Mouse (Mus musculus): ENCODE data around the gene Arhgap32. TPM values are rescaled to one million over a fixed set of nuclear protein-coding genes. Genes with fewer than 3 reads are reported as not detected.

Arhgap32 gene
- total and polyA plus RNA-seq, 3 experiments: 0.38 to 0.41 TPM; not detected in 1

- H3K36me3 ChIP-seq (replicated peaks in 1 of 2; ENCODE audit: control insufficient read depth in 1 of 2, insufficient read depth in 1 of 2, low read length in 1 of 2): no peaks in the 10 kb centered on the region
- in situ Hi-C loops (cut with MboI; ENCODE audit: low pct_ligation_motif_present, low pct_unique_long_range_greater_than_20kb, low sequenced_read_pairs): no loop called here
- no peak overlapping the region for H3K4me2 ChIP-seq (ENCODE audit: insufficient read depth, low read depth, poor library complexity, severe bottlenecking)
- H3K27ac ChIP-seq (ENCODE audit: insufficient read depth, low read depth): no peak overlapping the region
- no peaks in the 10 kb centered on the region for H3K27me3 ChIP-seq (replicated peaks)
- DNase-seq (ENCODE audit: extremely low read depth): no peak
- dilution Hi-C loops (cut with MboI; ENCODE audit: extremely low pct_ligation_motif_present, extremely low pct_unique_long_range_greater_than_20kb, low sequenced_read_pairs): no loop called here
- peaks cover 0 to 6% of the 10 kb centered on the region in 2 experiments; a peak in 1 of 4 replicates for H3K4me1 ChIP-seq (ENCODE audit: control insufficient read depth in 1 of 2, insufficient read depth in 2 of 2)
- no peak overlapping the region for H3K9ac ChIP-seq (ENCODE audit: insufficient read depth, low read depth)
- no peaks in the 10 kb centered on the region for H3K79me2 ChIP-seq (replicated peaks; ENCODE audit: control insufficient read depth, extremely low read depth, insufficient read depth, poor library complexity, severe bottlenecking)
- H3K4me3 ChIP-seq (replicated peaks in 1 of 3; ENCODE audit: low read depth in 2 of 3, low read length in 2 of 3, poor library complexity in 1 of 3): no peak overlapping the region
- H3K9me3 ChIP-seq (replicated peaks; ENCODE audit: low read length): no peaks in the 10 kb centered on the region
- TF ChIP-seq ETS1 (conservative IDR thresholded peaks at IDR 0.05; ENCODE audit: low read depth, low read length) (no peak), SMC3 (IDR thresholded peaks at IDR 0.05; ENCODE audit: low read depth, low read length) (no peak), CTCF (conservative IDR thresholded peaks at IDR 0.05 in 1 of 2, IDR thresholded peaks at IDR 0.05 in 1 of 2; ENCODE audit: low read depth in 2 of 2, low read length in 2 of 2) (no peak), ZKSCAN1 (IDR thresholded peaks at IDR 0.05; ENCODE audit: borderline replicate concordance, low read depth, low read length) (no peak), JUN (IDR thresholded peaks at IDR 0.05; ENCODE audit: insufficient read depth, low read depth, low read length) (no peak), NELFE (IDR thresholded peaks at IDR 0.05; ENCODE audit: low read depth, low read length) (no peak), ELF1 (IDR thresholded peaks at IDR 0.05; ENCODE audit: low read depth, low read length) (no peak), GABPA (IDR thresholded peaks at IDR 0.05; ENCODE audit: insufficient replicate concordance, low read depth, low read length) (no peak), MAFK (IDR thresholded peaks at IDR 0.05; ENCODE audit: insufficient replicate concordance, low read length) (no peak), BHLHE40 (IDR thresholded peaks at IDR 0.05; ENCODE audit: low read depth, low read length) (no peak), RCOR1 (conservative IDR thresholded peaks at IDR 0.05; ENCODE audit: low read depth, low read length) (no peak), ZC3H11A (IDR thresholded peaks at IDR 0.05; ENCODE audit: low read depth, low read length) (no peak), MXI1 (IDR thresholded peaks at IDR 0.05; ENCODE audit: low read depth, low read length) (no peak), MAX (IDR thresholded peaks at IDR 0.05; ENCODE audit: low read length) (no peak), USF1 (IDR thresholded peaks at IDR 0.05; ENCODE audit: low read depth, low read length) (no peak), TCF12 (IDR thresholded peaks at IDR 0.05; ENCODE audit: low read depth, low read length) (no peak), SIN3A (IDR thresholded peaks at IDR 0.05; ENCODE audit: low read length) (no peak)
Observed at GRCm38 (mm10) chr9:32096541-32096940, 19.4 kb upstream of the Arhgap32 start.

- Histone ChIP-seq H3K27me3 (replicated peaks) (no peaks in the 10 kb centered on the region), H3K4me3 (replicated peaks in 1 of 3; ENCODE audit: low read depth in 2 of 3, low read length in 2 of 3, poor library complexity in 1 of 3) (no peak overlapping the region), H3K79me2 (replicated peaks; ENCODE audit: control insufficient read depth, extremely low read depth, insufficient read depth, poor library complexity, severe bottlenecking) (no peaks in the 10 kb centered on the region), H3K4me2 (ENCODE audit: insufficient read depth, low read depth, poor library complexity, severe bottlenecking) (no peak overlapping the region), H3K9me3 (replicated peaks; ENCODE audit: low read length) (no peaks in the 10 kb centered on the region), H3K4me1 (ENCODE audit: control insufficient read depth in 1 of 2, insufficient read depth in 2 of 2) (peaks cover 0 to 6% of the 10 kb centered on the region in 2 experiments; a peak in 1 of 4 replicates), H3K36me3 (replicated peaks in 1 of 2; ENCODE audit: control insufficient read depth in 1 of 2, insufficient read depth in 1 of 2, low read length in 1 of 2) (no peaks in the 10 kb centered on the region), H3K27ac (ENCODE audit: insufficient read depth, low read depth) (no peak overlapping the region), H3K9ac (ENCODE audit: insufficient read depth, low read depth) (no peak overlapping the region)
- dilution Hi-C loops (cut with MboI; ENCODE audit: extremely low pct_ligation_motif_present, extremely low pct_unique_long_range_greater_than_20kb, low sequenced_read_pairs): no loop called here
- in situ Hi-C loops (cut with MboI; ENCODE audit: low pct_ligation_motif_present, low pct_unique_long_range_greater_than_20kb, low sequenced_read_pairs): no loop called here
- no peak for DNase-seq (ENCODE audit: extremely low read depth)
- TF ChIP-seq MXI1 (IDR thresholded peaks at IDR 0.05; ENCODE audit: low read depth, low read length) (no peak), SMC3 (IDR thresholded peaks at IDR 0.05; ENCODE audit: low read depth, low read length) (no peak), NELFE (IDR thresholded peaks at IDR 0.05; ENCODE audit: low read depth, low read length) (no peak), USF1 (IDR thresholded peaks at IDR 0.05; ENCODE audit: low read depth, low read length) (no peak), ETS1 (conservative IDR thresholded peaks at IDR 0.05; ENCODE audit: low read depth, low read length) (no peak)
Observed at GRCm38 (mm10) chr9:32097123-32097522, 18.8 kb upstream of the Arhgap32 start.

Measured in CH12.LX (cell line).